Mouse (Mus musculus) olfactory bulb, adult 2 months (tissue): ENCODE data around the gene Mrpl23. TPM values are rescaled to one million over a fixed set of nuclear protein-coding genes. Genes with fewer than 3 reads are reported as not detected.

Source experiments
- H3K27ac ChIP-seq: fragments of 200-500 bp; 2 replicates; pipeline ENCODE4 v1.5.1; 2012; ENCODE audit warnings: low read depth, low read length; ENCODE audit not compliant: insufficient read depth
- H3K4me1 ChIP-seq: fragments of 200-500 bp; 2 replicates; pipeline ENCODE4 v1.6.1; 2012; ENCODE audit warnings: low read length; ENCODE audit not compliant: control insufficient read depth, insufficient read depth
- H3K4me3 ChIP-seq: fragments of 200-500 bp; 2 replicates; pipeline ENCODE4 v1.5.1; 2012; ENCODE audit warnings: mild to moderate bottlenecking, low read depth, low read length, moderate library complexity; ENCODE audit not compliant: insufficient read depth
- CTCF ChIP-seq: fragments of 200-500 bp; IDR thresholded peaks from 2 replicates; pipeline ENCODE4 v1.5.1; 2012; ENCODE audit warnings: low read depth, mild to moderate bottlenecking, low read length, moderate library complexity; ENCODE audit not compliant: insufficient read depth
- POLR2A ChIP-seq: fragments of 200-500 bp; IDR thresholded peaks from 2 replicates; pipeline ENCODE4 v1.6.1; 2012; ENCODE audit warnings: mild to moderate bottlenecking, low read depth, low read length, moderate library complexity; ENCODE audit not compliant: insufficient read depth
- WGBS: fragments of 180-500 bp; shearing (Covaris S2); methylation state at CpG from one replicate; pipeline ENCODE4 v1.1.7; 2018; 5-methylcytosine and 5-hydroxymethylcytosine counted together
- polyA plus RNA-seq: library from polyadenylated mRNA; stranded (reverse); fragments of >200 nt; gene quantifications from 2 replicates; pipeline ENCODE4 v1.2.4, GENCODE M21; 2012; ENCODE audit warnings: low replicate concordance; ENCODE audit not compliant: missing spikeins, insufficient read depth, insufficient read length

The Mrpl23 gene
- polyA plus RNA-seq, 1 experiment = not detected

DNA sequence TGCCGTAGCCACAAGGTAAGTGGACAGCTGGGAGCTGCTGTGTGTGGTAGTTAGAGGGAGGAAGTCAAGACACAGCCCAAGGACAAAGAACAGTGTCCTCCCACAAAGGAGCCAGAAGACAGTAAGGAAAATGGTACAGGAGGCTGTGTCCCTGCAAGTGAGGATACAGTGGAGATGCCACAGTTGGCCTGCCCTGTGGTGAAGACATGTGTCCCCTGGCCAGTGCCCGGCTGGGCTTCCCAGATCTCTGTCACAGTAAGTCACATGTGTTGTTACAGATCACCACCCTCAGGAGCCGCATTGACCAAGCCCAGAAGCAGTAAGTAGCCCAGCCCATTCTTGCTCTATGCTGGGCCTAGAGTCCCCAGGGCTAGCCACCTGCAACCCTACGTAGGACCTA is 18.4 kb upstream of the Mrpl23 start:
- 0 out of 2 replicates have a peak, but pooled peaks cover 2% of the 10 kb centered on the region for H3K4me1 ChIP-seq
- H3K27ac ChIP-seq = no peak overlapping the region
- WGBS = 92% methylated on average over 4 of the region's 4 CpGs
- TF ChIP-seq POLR2A (no peak), CTCF (no peak)
- H3K4me3 ChIP-seq = no peak overlapping the region

GRCm38 (mm10) chr7:142516221-142516978 is 16.1 kb upstream of the Mrpl23 start:
- WGBS = 41% methylated on average over 21 of the region's 21 CpGs
- Histone ChIP-seq H3K4me3 (no peak overlapping the region), H3K4me1 (no peaks in the 10 kb centered on the region), H3K27ac (no peak overlapping the region)
- TF ChIP-seq CTCF (no peak), POLR2A (no peak)

- Histone ChIP-seq H3K27ac (no peak overlapping the region), H3K4me3 (no peak overlapping the region), H3K4me1 (no peaks in the 10 kb centered on the region)
- no peak for TF ChIP-seq CTCF
- no peak for TF ChIP-seq POLR2A
- 90% methylated on average over 3 of the region's 3 CpGs for WGBS
Measured at GRCm38 (mm10) chr7:142517531-142517930, 15.0 kb upstream of the Mrpl23 start.

GRCm38 (mm10) chr7:142520331-142520730 is 12.2 kb upstream of the Mrpl23 start:
- TF ChIP-seq CTCF (no peak), POLR2A (no peak)
- no peak overlapping the region for H3K4me3 ChIP-seq
- H3K4me1 ChIP-seq = no peaks in the 10 kb centered on the region
- H3K27ac ChIP-seq = no peak overlapping the region
- WGBS = 89% methylated on average over 4 of the region's 4 CpGs

- 56% methylated on average over 4 of the region's 4 CpGs for WGBS
- H3K4me1 ChIP-seq = 0 out of 2 replicates have a peak, but pooled peaks cover 3% of the 10 kb centered on the region
- no peak overlapping the region for H3K27ac ChIP-seq
- no peak for TF ChIP-seq POLR2A
- TF ChIP-seq CTCF = no peak
- H3K4me3 ChIP-seq = no peak overlapping the region
Measured at GRCm38 (mm10) chr7:142522352-142522751, 10.1 kb upstream of the Mrpl23 start.

DNA sequence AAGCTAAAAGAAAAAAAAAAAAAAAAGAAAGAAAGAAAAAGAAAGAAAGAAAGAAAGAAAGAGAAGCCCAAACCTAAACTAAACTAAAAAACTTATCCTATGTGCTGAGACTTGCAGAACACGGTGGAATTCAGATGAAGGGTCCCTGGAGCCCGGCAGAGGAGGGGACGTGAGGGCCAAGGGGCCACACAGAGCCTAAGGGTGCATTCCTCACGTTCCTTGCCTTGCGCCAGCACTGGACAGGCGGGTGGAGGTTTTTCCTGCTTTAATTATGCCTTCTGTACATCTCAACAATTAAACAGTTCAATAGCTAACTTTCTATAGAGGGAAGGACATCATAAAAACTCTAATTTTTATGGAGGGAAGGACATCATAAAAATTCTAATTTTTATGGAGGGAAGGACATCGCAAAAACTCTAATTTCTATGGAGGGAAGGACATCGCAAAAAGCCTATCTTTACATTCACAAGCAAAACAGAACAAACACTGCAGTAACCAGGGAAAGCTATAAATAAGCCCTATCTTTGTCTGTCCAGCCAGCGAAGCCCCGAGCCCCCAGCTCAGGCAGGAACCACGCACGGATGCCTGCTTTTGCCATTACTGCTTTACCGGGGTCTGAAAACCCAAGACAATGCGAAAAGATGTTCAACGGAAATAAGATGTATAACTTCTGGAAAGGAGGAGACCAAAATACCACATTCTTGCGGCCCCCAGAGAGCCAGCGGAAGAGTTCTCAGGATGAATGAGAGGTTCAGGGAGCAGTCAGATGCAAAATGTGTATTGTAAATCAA is 9.1 kb upstream of the Mrpl23 start:
- no peak overlapping the region for H3K4me3 ChIP-seq
- 0 out of 2 replicates have a peak, but pooled peaks cover 3% of the 10 kb centered on the region for H3K4me1 ChIP-seq
- WGBS = 79% methylated on average over 17 of the region's 17 CpGs
- TF ChIP-seq POLR2A (no peak), CTCF (no peak)
- no peak overlapping the region for H3K27ac ChIP-seq

DNA sequence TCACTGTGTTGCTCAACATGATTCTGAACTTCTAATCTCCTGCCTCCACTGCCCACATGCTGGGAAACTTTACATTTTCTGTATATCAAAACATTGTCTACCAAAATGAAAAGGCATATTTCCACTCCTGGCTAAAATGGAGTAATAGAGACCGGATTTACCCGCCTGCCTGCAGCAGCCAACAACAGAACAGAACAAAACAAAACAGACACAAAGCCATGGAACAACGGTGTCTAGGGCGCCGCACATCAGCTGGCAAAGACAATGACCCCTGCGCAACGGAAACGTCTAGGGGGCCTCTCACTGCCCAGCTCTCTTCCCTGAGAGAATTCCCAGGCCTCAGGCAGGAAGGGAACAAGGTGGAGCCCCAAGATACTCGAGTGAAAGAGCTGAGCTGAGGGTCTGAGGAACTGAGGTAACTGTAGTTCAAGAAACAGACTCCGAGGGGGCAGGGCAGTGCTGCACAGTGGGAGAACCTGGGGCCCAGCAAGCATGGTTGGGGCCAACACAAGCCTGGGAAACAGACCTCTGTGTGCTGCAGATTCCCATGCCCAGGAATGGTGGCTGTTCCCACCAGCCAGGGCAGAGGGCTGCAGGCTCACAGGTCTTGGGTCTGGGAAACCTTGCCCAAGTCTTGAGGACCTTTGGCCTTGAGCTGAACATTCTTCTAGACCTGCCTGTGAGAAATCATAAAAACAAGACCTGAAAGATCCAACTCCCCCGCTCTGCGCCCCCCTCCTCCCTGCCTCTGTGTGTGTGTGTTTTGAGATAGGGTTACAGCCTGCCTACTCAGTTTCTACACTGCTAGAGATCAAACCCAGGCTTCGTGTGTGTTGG is 6.9 kb upstream of the Mrpl23 start:
- no peak for TF ChIP-seq CTCF
- no peak for TF ChIP-seq POLR2A
- 66% methylated on average over 13 of the region's 13 CpGs for WGBS
- Histone ChIP-seq H3K4me3 (no peak overlapping the region), H3K4me1 (0 out of 2 replicates have a peak, but pooled peaks cover 3% of the 10 kb centered on the region), H3K27ac (no peak overlapping the region)

DNA sequence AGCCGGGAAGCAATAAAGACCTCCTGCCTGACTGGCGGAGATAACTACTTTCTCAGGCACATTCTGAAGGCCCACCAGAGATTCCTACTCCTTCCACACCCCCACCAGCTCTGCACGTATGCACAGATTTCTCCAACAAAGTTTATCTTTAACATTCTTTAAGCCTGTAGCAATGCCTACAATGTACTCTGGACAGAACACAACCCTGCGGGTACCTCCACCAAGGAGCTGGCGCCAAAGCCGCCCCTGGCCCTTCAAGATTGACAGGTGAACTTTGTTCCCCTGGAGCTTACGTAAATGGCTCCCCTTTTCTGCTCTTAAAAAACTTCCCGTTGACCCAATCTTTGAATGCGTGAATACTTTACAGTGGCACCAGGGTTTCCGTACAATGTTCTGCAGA is 3.1 kb upstream of the Mrpl23 start:
- peaks cover 12% of the 10 kb centered on the region for H3K4me1 ChIP-seq
- no peak overlapping the region for H3K4me3 ChIP-seq
- no peak overlapping the region for H3K27ac ChIP-seq
- 72% methylated on average over 10 of the region's 10 CpGs for WGBS
- TF ChIP-seq POLR2A = no peak
- no peak for TF ChIP-seq CTCF
